Mouse (Mus musculus) lung, embryonic 15.5 days (tissue): ENCODE measurements around the gene Gpr142. TPM values are rescaled to one million over a fixed set of nuclear protein-coding genes. Genes with fewer than 3 reads are reported as not detected.

Experiments
- ATAC-seq: fragments of 200-750 bp; cut with Nextera tagmentation; 2 replicates; pipeline ENCODE4 v1.8.0; 2017; ENCODE audit warnings: moderate number of reproducible peaks, borderline replicate concordance; ENCODE audit not compliant: low FRiP score, low TSS enrichment; ENCODE audit errors: extremely low read depth
- H3K27ac ChIP-seq: fragments of 300-500 bp; sonication (generic); 2 replicates; pipeline ENCODE4 v1.5.1; 2015; ENCODE audit warnings: moderate library complexity, mild to moderate bottlenecking, inconsistent platforms
- H3K27me3 ChIP-seq: fragments of 300-500 bp; sonication (generic); 2 replicates; pipeline ENCODE4 v1.6.1; 2015; ENCODE audit warnings: inconsistent platforms
- H3K36me3 ChIP-seq: fragments of 300-500 bp; sonication (generic); 2 replicates; pipeline ENCODE4 v1.6.1; 2015; ENCODE audit warnings: inconsistent platforms
- H3K4me1 ChIP-seq: fragments of 300-500 bp; sonication (generic); 2 replicates; pipeline ENCODE4 v1.6.1; 2015; ENCODE audit warnings: inconsistent platforms
- H3K4me2 ChIP-seq: fragments of 300-500 bp; sonication (generic); 2 replicates; pipeline ENCODE4 v1.6.1; 2015; ENCODE audit warnings: inconsistent platforms, mild to moderate bottlenecking, moderate library complexity
- H3K4me3 ChIP-seq: fragments of 300-500 bp; sonication (generic); 2 replicates; pipeline ENCODE4 v1.5.1; 2015; ENCODE audit warnings: mild to moderate bottlenecking, inconsistent platforms
- H3K9ac ChIP-seq: fragments of 300-500 bp; sonication (generic); 2 replicates; pipeline ENCODE4 v1.6.1; 2015; ENCODE audit warnings: inconsistent platforms
- H3K9me3 ChIP-seq: fragments of 300-500 bp; sonication (generic); 2 replicates; pipeline ENCODE4 v1.6.1; 2016; ENCODE audit warnings: inconsistent platforms
- WGBS: fragments of 180-500 bp; shearing (Covaris S2); methylation state at CpG from one replicate; pipeline ENCODE4 v1.1.7; 2015; 5-methylcytosine and 5-hydroxymethylcytosine counted together
- polyA plus RNA-seq: library from polyadenylated mRNA; unstranded; fragments of >200 nt; fragmentation: Nextera tagmentation; extraction: Ambion mirVana; gene quantifications from 2 replicates; pipeline ENCODE4 v1.2.1, GENCODE M21; 2015

Gene Gpr142
- not detected in 2 replicates for polyA plus RNA-seq

DNA sequence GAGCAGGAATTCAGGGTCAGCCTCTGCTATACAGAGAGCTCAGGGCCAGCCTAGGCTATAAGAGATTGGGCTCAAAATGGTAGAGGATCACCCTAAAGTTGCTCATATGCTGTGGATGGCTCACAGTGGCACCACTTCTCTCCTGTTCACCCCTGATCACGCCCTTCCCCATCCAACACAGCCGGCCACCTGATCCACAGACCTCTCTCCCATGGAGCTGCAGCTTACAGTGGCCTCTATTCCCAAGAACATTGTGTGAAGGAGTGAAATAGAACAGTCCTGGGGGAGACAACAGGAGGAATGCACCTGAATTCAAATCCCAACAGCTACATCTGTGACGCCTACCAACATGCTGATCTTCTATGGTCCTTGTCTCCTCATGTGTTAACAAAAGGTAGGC is at the start of gene Gpr142:
TSS of gene Gpr142 (plus strand) at position 301 of the 400 bp plus-strand sequence.
- H3K4me1 ChIP-seq: peaks cover 24% of the 10 kb centered on the region
- H3K36me3 ChIP-seq: no peaks in the 10 kb centered on the region
- no peak within 1 kb of the TSS for H3K4me3 ChIP-seq
- H3K4me2 ChIP-seq: no peak within 1 kb of the TSS
- 90% methylated on average over 3 of the region's 3 CpGs for WGBS
- H3K27me3 ChIP-seq: peaks cover 7% of the 10 kb centered on the region
- no peak for ATAC-seq
- no peak within 1 kb of the TSS for H3K9ac ChIP-seq
- no peaks in the 10 kb centered on the region for H3K9me3 ChIP-seq
- no peak within 1 kb of the TSS for H3K27ac ChIP-seq

- peak; percentile 76 for ATAC-seq
- Histone ChIP-seq H3K36me3 (no peaks in the 10 kb centered on the region), H3K4me3 (peak within 1 kb of the TSS; percentile 52), H3K27me3 (peaks cover 27% of the 10 kb centered on the region), H3K9me3 (no peaks in the 10 kb centered on the region), H3K4me2 (peak within 1 kb of the TSS; percentile 91), H3K4me1 (peaks cover 9% of the 10 kb centered on the region), H3K9ac (peak within 1 kb of the TSS; percentile 31; the same call in 1 of the 2 replicates), H3K27ac (no peak within 1 kb of the TSS)
- 3% methylated on average over 51 of the region's 51 CpGs for WGBS
Measured at GRCm38 (mm10) chr11:114764820-114765818, 33.6 kb upstream of the Gpr142 start, which contains the start of gene Kif19a. TSS of gene Kif19a (plus strand) at chr11:114765388.

- H3K4me2 ChIP-seq: no peak overlapping the region
- WGBS: 25% methylated on average over 6 of the region's 6 CpGs
- H3K27me3 ChIP-seq: peaks cover 17% of the 10 kb centered on the region
- no peaks in the 10 kb centered on the region for H3K9me3 ChIP-seq
- H3K4me3 ChIP-seq: no peak overlapping the region
- no peak for ATAC-seq
- H3K27ac ChIP-seq: no peak overlapping the region
- H3K4me1 ChIP-seq: peaks cover 6% of the 10 kb centered on the region
- H3K9ac ChIP-seq: no peak overlapping the region
- no peaks in the 10 kb centered on the region for H3K36me3 ChIP-seq
Measured at GRCm38 (mm10) chr11:114769911-114770310, 28.8 kb upstream of the Gpr142 start.

- ATAC-seq: no peak
- no peaks in the 10 kb centered on the region for H3K4me1 ChIP-seq
- H3K27ac ChIP-seq: no peak overlapping the region
- 63% methylated on average over 2 of the region's 2 CpGs for WGBS
- no peak overlapping the region for H3K4me2 ChIP-seq
- H3K36me3 ChIP-seq: no peaks in the 10 kb centered on the region
- H3K4me3 ChIP-seq: no peak overlapping the region
- no peak overlapping the region for H3K9ac ChIP-seq
- H3K27me3 ChIP-seq: peaks cover 4% of the 10 kb centered on the region
- no peaks in the 10 kb centered on the region for H3K9me3 ChIP-seq
Measured at GRCm38 (mm10) chr11:114771896-114772295, 26.8 kb upstream of the Gpr142 start.

GRCm38 (mm10) chr11:114780076-114780475 is 18.6 kb upstream of the Gpr142 start:
- WGBS: 23% methylated on average over 9 of the region's 9 CpGs
- no peak overlapping the region for H3K27ac ChIP-seq
- no peaks in the 10 kb centered on the region for H3K9me3 ChIP-seq
- no peaks in the 10 kb centered on the region for H3K36me3 ChIP-seq
- H3K9ac ChIP-seq: no peak overlapping the region
- ATAC-seq: no peak
- peaks cover 53% of the 10 kb centered on the region for H3K27me3 ChIP-seq
- H3K4me3 ChIP-seq: no peak overlapping the region
- no peak overlapping the region for H3K4me2 ChIP-seq
- peaks cover 3% of the 10 kb centered on the region; the same call in 1 of the 2 replicates for H3K4me1 ChIP-seq

- WGBS: 43% methylated on average over 10 of the region's 10 CpGs
- H3K36me3 ChIP-seq: no peaks in the 10 kb centered on the region
- H3K4me1 ChIP-seq: peaks cover 11% of the 10 kb centered on the region
- no peak overlapping the region for H3K27ac ChIP-seq
- ATAC-seq: no peak
- no peaks in the 10 kb centered on the region for H3K9me3 ChIP-seq
- peaks cover 93% of the 10 kb centered on the region for H3K27me3 ChIP-seq
- peak overlapping the region; percentile 23 for H3K4me3 ChIP-seq
- peak overlapping the region; percentile 51 for H3K4me2 ChIP-seq
- no peak overlapping the region for H3K9ac ChIP-seq
Measured at GRCm38 (mm10) chr11:114785892-114786291, 12.8 kb upstream of the Gpr142 start.

GRCm38 (mm10) chr11:114786326-114786725 is 12.4 kb upstream of the Gpr142 start:
- H3K4me2 ChIP-seq: peak overlapping the region; percentile 51
- no peaks in the 10 kb centered on the region for H3K36me3 ChIP-seq
- peak overlapping the region; percentile 23 for H3K4me3 ChIP-seq
- no peaks in the 10 kb centered on the region for H3K9me3 ChIP-seq
- WGBS: 2% methylated on average over 43 of the region's 43 CpGs
- no peak overlapping the region for H3K27ac ChIP-seq
- peak; percentile 25; the same call in 1 of the 2 replicates for ATAC-seq
- peaks cover 12% of the 10 kb centered on the region for H3K4me1 ChIP-seq
- no peak overlapping the region for H3K9ac ChIP-seq
- H3K27me3 ChIP-seq: peaks cover 93% of the 10 kb centered on the region

DNA sequence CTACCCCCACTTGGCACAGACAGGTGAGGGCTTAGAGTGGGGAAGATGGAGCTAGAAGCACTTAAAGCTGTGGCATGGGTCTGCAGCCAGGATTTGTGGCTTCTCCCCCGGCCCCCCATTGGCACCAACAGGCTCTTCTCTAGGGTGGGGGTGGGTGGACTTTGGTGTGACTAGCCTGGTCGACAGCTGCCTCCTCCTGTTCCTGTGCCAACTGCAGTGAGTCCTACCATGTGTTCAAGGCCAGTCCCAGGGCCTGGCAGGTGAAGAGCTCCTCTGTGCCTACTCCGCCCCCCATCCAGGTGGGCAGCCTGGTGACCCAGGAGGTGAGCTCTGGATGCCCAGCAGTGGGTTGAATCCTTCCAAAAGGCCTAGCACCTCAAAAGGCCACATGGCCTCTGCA is 11.1 kb upstream of the Gpr142 start:
- ATAC-seq: no peak
- WGBS: 80% methylated on average over 3 of the region's 3 CpGs
- H3K4me2 ChIP-seq: no peak overlapping the region
- no peaks in the 10 kb centered on the region for H3K36me3 ChIP-seq
- no peak overlapping the region for H3K27ac ChIP-seq
- no peak overlapping the region for H3K4me3 ChIP-seq
- H3K9ac ChIP-seq: no peak overlapping the region
- H3K9me3 ChIP-seq: no peaks in the 10 kb centered on the region
- peaks cover 23% of the 10 kb centered on the region for H3K4me1 ChIP-seq
- peaks cover 99% of the 10 kb centered on the region for H3K27me3 ChIP-seq

DNA sequence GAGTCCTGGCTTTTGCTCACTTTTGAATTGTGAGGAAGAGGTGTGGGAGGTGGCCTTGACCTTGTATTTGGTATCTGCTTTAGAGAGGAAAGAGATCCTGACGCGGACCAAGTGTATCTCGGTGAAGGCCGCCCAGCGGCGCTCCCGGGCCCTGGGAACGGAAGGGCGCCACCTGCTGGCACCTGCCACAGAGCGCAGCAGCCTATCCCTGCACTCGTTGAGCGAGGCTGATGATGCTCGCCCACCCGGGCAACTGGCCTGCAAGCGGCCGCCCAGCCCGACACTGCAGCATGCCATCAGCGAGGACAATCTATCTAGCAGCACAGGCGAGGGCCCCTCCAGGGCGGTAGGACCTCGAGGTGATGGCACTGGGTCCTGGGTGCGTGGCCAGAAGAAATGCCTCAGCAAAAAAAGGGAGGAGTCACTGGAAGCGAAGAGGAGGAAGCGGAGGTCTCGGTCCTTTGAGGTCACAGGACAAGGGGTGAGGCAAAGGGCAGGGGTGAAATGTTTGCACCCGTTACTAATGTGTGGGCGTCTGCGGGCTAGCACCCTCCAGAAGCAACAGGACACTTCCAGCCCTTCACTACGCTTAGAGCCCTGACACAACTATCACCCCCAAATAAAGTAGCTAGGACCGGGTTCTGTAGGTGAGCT is 9.5 kb upstream of the Gpr142 start:
- ATAC-seq: no peak
- peaks cover 23% of the 10 kb centered on the region for H3K4me1 ChIP-seq
- H3K4me3 ChIP-seq: no peak overlapping the region
- peaks cover 99% of the 10 kb centered on the region for H3K27me3 ChIP-seq
- peak overlapping the region; percentile 16 for H3K4me2 ChIP-seq
- no peaks in the 10 kb centered on the region for H3K9me3 ChIP-seq
- no peak overlapping the region for H3K27ac ChIP-seq
- H3K36me3 ChIP-seq: no peaks in the 10 kb centered on the region
- WGBS: 10% methylated on average over 30 of the region's 30 CpGs
- no peak overlapping the region for H3K9ac ChIP-seq

DNA sequence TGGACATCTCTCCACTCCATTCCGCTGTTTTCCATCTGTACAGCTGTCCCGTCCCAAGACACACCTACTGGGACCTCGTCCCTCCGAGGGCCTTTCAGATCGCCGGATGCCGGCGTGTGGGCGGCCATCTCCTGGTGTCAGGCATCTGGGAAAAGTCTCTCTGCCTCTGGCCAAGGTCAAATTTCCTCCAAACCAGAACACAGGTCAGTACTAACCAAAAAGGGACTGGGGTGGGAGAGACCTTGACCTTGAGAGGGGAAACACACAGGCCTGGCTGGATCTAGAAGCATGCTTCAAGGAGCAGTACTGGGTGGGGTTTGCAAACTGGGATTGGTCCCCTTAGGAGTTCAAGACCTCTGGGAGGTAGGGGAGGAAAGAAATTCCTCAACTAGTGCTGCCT is 9.0 kb upstream of the Gpr142 start:
- Histone ChIP-seq H3K9me3 (no peaks in the 10 kb centered on the region), H3K4me1 (peaks cover 23% of the 10 kb centered on the region), H3K36me3 (no peaks in the 10 kb centered on the region), H3K27me3 (peaks cover 95% of the 10 kb centered on the region), H3K27ac (no peak overlapping the region), H3K4me3 (no peak overlapping the region), H3K9ac (no peak overlapping the region), H3K4me2 (no peak overlapping the region)
- no peak for ATAC-seq
- 50% methylated on average over 9 of the region's 9 CpGs for WGBS

GRCm38 (mm10) chr11:114790171-114790570 is 8.6 kb upstream of the Gpr142 start:
- no peaks in the 10 kb centered on the region for H3K36me3 ChIP-seq
- H3K4me1 ChIP-seq: peaks cover 28% of the 10 kb centered on the region
- no peak overlapping the region for H3K27ac ChIP-seq
- H3K4me2 ChIP-seq: no peak overlapping the region
- H3K9me3 ChIP-seq: no peaks in the 10 kb centered on the region
- H3K27me3 ChIP-seq: peaks cover 91% of the 10 kb centered on the region
- 67% methylated on average over 12 of the region's 12 CpGs for WGBS
- H3K4me3 ChIP-seq: no peak overlapping the region
- no peak overlapping the region for H3K9ac ChIP-seq
- ATAC-seq: no peak

- H3K27ac ChIP-seq: no peak overlapping the region
- H3K9ac ChIP-seq: no peak overlapping the region
- no peaks in the 10 kb centered on the region for H3K9me3 ChIP-seq
- peaks cover 84% of the 10 kb centered on the region for H3K27me3 ChIP-seq
- no peak overlapping the region for H3K4me2 ChIP-seq
- 24% methylated on average over 4 of the region's 4 CpGs for WGBS
- H3K4me1 ChIP-seq: peaks cover 34% of the 10 kb centered on the region
- no peak overlapping the region; the same call in 1 of the 2 replicates for H3K4me3 ChIP-seq
- ATAC-seq: no peak
- H3K36me3 ChIP-seq: no peaks in the 10 kb centered on the region
Measured at GRCm38 (mm10) chr11:114790841-114791240, 7.9 kb upstream of the Gpr142 start.
